Mouse (Mus musculus): ENCODE data around the gene Eya3. TPM values are rescaled to one million over a fixed set of nuclear protein-coding genes. Genes with fewer than 3 reads are reported as not detected.

Gene Eya3
- total RNA-seq (2023), result 10 to 100 TPM; 40.7 to 44.9 TPM

DNA sequence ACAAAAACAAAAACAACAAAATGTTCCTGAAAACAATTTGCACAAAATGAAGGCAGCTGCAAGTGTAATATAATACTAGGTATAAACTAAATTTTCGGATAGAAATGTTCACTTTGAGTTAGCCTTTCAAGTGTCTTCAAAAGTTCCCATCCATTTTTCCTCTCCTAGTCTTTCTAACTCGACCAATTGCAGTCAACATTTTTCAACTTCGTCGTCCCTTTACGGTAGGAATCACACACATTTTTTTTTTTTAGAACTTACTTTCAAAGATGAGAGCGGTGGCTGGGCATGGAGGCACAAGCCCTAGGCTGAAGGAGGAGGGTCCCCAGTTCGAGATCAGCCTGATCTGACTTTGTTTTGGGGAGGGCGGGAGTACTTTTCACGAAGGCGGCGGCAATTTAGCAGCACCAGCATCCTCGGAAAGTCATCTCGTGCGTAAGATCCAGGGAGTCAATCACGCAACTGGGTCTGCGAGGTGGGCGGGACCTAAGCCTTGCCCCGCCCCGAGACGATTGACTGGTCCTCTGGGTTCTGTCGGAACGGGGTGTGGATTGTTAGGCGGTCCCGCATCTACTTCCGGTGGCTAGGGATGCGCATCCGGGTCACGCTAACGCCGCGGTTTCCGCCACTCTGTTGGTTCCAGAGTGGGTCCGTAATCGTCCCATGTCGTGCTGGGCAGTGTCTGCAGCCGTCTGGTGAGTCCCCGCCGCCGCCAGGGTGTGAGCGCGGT, at the start of gene Eya3:
TSS of gene Eya3 (plus strand) at position 527 of the 730 bp plus-strand sequence.

GRCm38 (mm10) chr4:132732148-132732684, 93.4 kb downstream of the Eya3 start, which contains the start of gene Xkr8:
TSS of gene Xkr8 (minus strand) at chr4:132732546.

DNA sequence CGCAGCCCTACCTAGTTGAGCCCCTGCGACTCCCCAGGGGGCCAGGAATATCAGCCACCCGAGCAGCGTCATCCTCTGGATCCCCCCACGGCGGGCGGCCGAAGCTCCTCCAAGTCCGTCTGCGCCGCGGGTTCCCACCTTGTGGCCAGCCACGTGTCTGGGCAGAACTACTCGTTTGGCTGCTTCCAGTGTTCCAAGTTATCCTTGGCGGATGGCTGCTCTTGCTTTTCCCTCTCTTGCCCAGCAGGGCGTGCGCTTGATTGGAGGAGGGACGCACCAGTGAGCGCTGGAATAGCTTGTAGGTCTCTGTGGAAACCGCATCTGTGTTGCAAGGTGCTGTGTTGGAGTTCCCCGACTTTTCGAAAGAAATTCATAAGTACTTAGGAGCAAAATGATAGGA, 118.2 kb downstream of the Eya3 start, which contains the start of gene Smpdl3b:
TSS of gene Smpdl3b (minus strand) at position 279 of the 400 bp plus-strand sequence.

DNA sequence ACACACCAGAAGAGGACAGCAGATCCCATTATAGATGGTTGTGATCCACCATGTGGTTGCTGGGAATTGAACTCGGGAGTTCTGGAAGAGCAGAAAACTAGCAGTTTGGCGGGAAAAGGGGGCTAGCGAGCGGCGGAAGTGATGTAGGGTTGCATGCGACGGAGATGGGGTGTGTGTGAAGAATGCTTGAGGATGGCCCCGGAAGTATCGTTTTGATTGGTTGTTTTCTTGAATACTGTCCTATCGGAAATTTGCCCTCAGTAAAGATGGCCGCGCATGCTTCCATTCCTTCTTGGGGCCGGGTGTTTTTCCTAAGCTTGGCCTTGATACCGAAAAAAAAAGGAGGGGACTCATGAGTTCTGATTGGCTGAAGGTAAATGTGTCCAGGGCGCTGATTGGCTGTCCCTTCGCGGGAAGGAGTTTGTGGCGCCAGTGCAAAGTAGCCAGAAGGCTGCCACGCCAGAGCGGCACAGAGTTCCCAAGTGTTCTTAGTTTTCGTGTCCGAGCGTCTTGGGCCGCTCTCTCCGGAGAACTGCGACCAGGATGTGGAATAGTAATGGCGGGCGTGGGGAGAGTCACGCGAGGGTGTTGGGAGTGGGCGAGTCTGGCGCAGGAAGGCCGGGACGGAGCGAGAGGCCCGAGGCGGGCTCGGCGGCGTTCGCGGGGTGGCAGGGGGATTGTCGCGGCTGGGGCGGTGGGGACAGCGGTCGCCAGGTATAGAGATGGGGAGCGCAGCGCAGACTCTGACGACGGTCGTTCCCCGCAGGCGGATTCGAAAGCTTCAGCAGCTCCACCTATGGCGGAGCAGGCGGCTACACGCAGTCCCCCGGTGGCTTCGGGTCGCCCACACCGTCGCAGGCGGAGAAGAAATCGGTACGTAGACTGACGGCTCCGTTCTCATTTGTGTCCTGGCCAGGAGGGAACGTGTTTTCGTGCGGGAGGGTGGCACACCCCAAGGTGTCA, 129.4 kb downstream of the Eya3 start, which contains the start of gene Rpa2:
TSS of gene Rpa2 (plus strand) at position 419 of the 963 bp plus-strand sequence.

Other genes with a start within 250 kb of the Eya3 start
- gene Phactr4, start 216.5 kb upstream of the Eya3 start, total RNA-seq (2023), result 10 to 100 TPM; 30.4 TPM
- gene Med18, start 175.1 kb upstream of the Eya3 start, total RNA-seq (2023), result 10 to 100 TPM in 1 of 2 experiments, 1 to 10 TPM in 1; 9.6 to 14.7 TPM
- 10 to 100 TPM in 1 of 2 experiments, 1 to 10 TPM in 1; 7.2 to 10.5 TPM for gene Sesn2, start 128.5 kb upstream of the Eya3 start, total RNA-seq (2023)
- gene Atpif1, start 105.3 kb upstream of the Eya3 start, total RNA-seq (2023), result 10 to 100 TPM; 61.4 to 65.0 TPM
- 100 to 1,000 TPM in 1 of 2 experiments, 10 to 100 TPM in 1; 87.1 to 116 TPM for gene Dnajc8, start 103.4 kb upstream of the Eya3 start, total RNA-seq (2023)
- 1 to 10 TPM; 1.3 to 1.9 TPM for gene Ptafr, start 74.9 kb upstream of the Eya3 start, total RNA-seq (2023)
- gene Xkr8, start 93.6 kb downstream of the Eya3 start, total RNA-seq (2023), result 1 to 10 TPM; 2.6 to 4.2 TPM
- gene Smpdl3b, start 118.3 kb downstream of the Eya3 start, total RNA-seq (2023), result under 1 TPM in 1 of 2 experiments, not detected in 1; 0.26 TPM
- 10 to 100 TPM; 42.3 to 44.5 TPM for gene Rpa2, start 129.3 kb downstream of the Eya3 start, total RNA-seq (2023)
- 100 to 1,000 TPM; 154 to 165 TPM for gene Themis2, start 157.4 kb downstream of the Eya3 start, total RNA-seq (2023)
- 10 to 100 TPM; 42.5 to 48.2 TPM for gene Ppp1r8, start 204.2 kb downstream of the Eya3 start, total RNA-seq (2023)
- gene Stx12, start 245.5 kb downstream of the Eya3 start, total RNA-seq (2023), result 10 to 100 TPM; 22.4 to 24.0 TPM